9 mouse cellular contexts compared by ENCODE assay signal in genomic region chr5:121627871-121628270, GRCm38 (mm10). TPM values are rescaled to one million over a fixed set of nuclear protein-coding genes. Genes with fewer than 3 reads are reported as not detected.
DNase-seq lines count a peak whose midpoint lies in the region; ATAC-seq and TF ChIP-seq lines count a peak whose summit lies in the region.
"Had no signal": no experiment of that assay in that cellular context is flagged by ENCODE, and none has a peak within 500 bp of the region (broad histone marks: within the 10 kb centered on the region; RNA-seq: fewer than 3 reads in every experiment).

No protein-coding gene starts in this region.

- DNase-seq in forebrain, embryonic 14.5 days (ENCODE audit: low spot score) = peak; percentile 66
- peak; percentile 79 for DNase-seq in MEL (ENCODE audit: low read depth, low spot score)
- DNase-seq in cerebellum, adult 2 months = peak; percentile 50 to 73
- DNase-seq in gastrocnemius, postnatal 14 days = peak; percentile 77
- DNase-seq in layer of hippocampus, postnatal 14 days (ENCODE audit: low spot score in 2 of 2) = peak; percentile 59 to 67
- DNase-seq in spleen, postnatal 4 days (ENCODE audit: low spot score in 2 of 2) = peak; percentile 79 to 94

- no peak overlapping the region for H3K9ac ChIP-seq in forebrain, embryonic 14.5 days (ENCODE audit: low read length)
- H3K9ac ChIP-seq in forebrain, embryonic 16.5 days (replicated peaks; ENCODE audit: low read depth, low read length) = no peak overlapping the region
- no peak overlapping the region for H3K9ac ChIP-seq in MEL (ENCODE audit: control insufficient read depth, low read depth, low read length, poor library complexity, severe bottlenecking)

- no peak overlapping the region for H3K27ac ChIP-seq in forebrain, embryonic 14.5 days (ENCODE audit: low read depth, low read length)
- H3K27ac ChIP-seq in forebrain, embryonic 16.5 days (ENCODE audit: low read length) = no peak overlapping the region
- no peak overlapping the region for H3K27ac ChIP-seq in MEL (ENCODE audit: control insufficient read depth, low read depth, low read length)
- H3K27ac ChIP-seq in cerebellum, adult 2 months (ENCODE audit: insufficient read depth, low read length) = no peak overlapping the region

- WGBS in forebrain, embryonic 14.5 days = 6% methylated on average over 1 of the region's 1 CpGs
- 0% methylated on average over 1 of the region's 1 CpGs for WGBS in forebrain, embryonic 16.5 days
- WGBS in cerebellum, adult 2 months = 0% methylated on average over 1 of the region's 1 CpGs

- intact Hi-C loops in gastrocnemius, postnatal 14 days (cut with DNase I; ENCODE audit: low total_unique reads) = no loop called here

- TF ChIP-seq CTCF in MEL (IDR thresholded peaks at IDR 0.05 in 2 of 3, conservative IDR thresholded peaks at IDR 0.05 in 1 of 3; ENCODE audit: control insufficient read depth in 1 of 3, insufficient read depth in 1 of 3, low read depth in 2 of 3, low read length in 3 of 3, poor library complexity in 1 of 3, severe bottlenecking in 1 of 3) = peak; percentile 85 to 99 (median 91)
- peak; percentile 77 for TF ChIP-seq CTCF in cerebellum, adult 2 months (IDR thresholded peaks at IDR 0.05; ENCODE audit: borderline replicate concordance, insufficient read depth, low read depth, low read length)

- H3K79me2 ChIP-seq in MEL (ENCODE audit: control insufficient read depth, insufficient read depth, low read length, poor library complexity) = no peaks in the 10 kb centered on the region

- no peak overlapping the region for H3K4me3 ChIP-seq in forebrain, embryonic 14.5 days (ENCODE audit: low read depth, low read length)
- no peak overlapping the region for H3K4me3 ChIP-seq in forebrain, embryonic 16.5 days (replicated peaks; ENCODE audit: low read length)
- H3K4me3 ChIP-seq in MEL (ENCODE audit: control insufficient read depth in 1 of 2, insufficient read depth in 1 of 2, low read depth in 2 of 2, low read length in 2 of 2) = no peak overlapping the region
- no peak overlapping the region for H3K4me3 ChIP-seq in cerebellum, adult 2 months (replicated peaks; ENCODE audit: insufficient read depth, low read depth, low read length)
- H3K4me3 ChIP-seq: megakaryocyte, embryonic 14.5 days had no signal

- no peak for TF ChIP-seq EP300 in MEL (IDR thresholded peaks at IDR 0.05; ENCODE audit: low read depth in 1 of 2, low read length in 2 of 2)

- no peak for TF ChIP-seq POLR2A in MEL (IDR thresholded peaks at IDR 0.05; ENCODE audit: control insufficient read depth in 1 of 2, insufficient read depth in 1 of 2, low read depth in 1 of 2, low read length in 2 of 2, poor library complexity in 1 of 2)
- TF ChIP-seq POLR2A in cerebellum, adult 2 months (IDR thresholded peaks at IDR 0.05; ENCODE audit: borderline replicate concordance, insufficient read depth, low read length) = no peak

- no peaks in the 10 kb centered on the region for H3K36me3 ChIP-seq in forebrain, embryonic 14.5 days (ENCODE audit: control insufficient read depth, insufficient read depth, low read length)
- no peaks in the 10 kb centered on the region for H3K36me3 ChIP-seq in forebrain, embryonic 16.5 days (ENCODE audit: control insufficient read depth, insufficient read depth)
- no peaks in the 10 kb centered on the region; a peak in 1 of 4 replicates for H3K36me3 ChIP-seq in MEL (ENCODE audit: control insufficient read depth in 1 of 2, insufficient read depth in 2 of 2, low read length in 2 of 2)

- no peak overlapping the region for H3K4me2 ChIP-seq in forebrain, embryonic 14.5 days (ENCODE audit: low read length)
- no peak overlapping the region for H3K4me2 ChIP-seq in forebrain, embryonic 16.5 days (ENCODE audit: low read length)

- TF ChIP-seq RAD21 in MEL (IDR thresholded peaks at IDR 0.05; ENCODE audit: low read depth, low read length) = peak; percentile 48

- no peaks in the 10 kb centered on the region for H3K9me3 ChIP-seq in forebrain, embryonic 14.5 days (replicated peaks; ENCODE audit: control insufficient read depth, low read length)
- no peaks in the 10 kb centered on the region for H3K9me3 ChIP-seq in forebrain, embryonic 16.5 days (ENCODE audit: control insufficient read depth, low read length)
- no peaks in the 10 kb centered on the region for H3K9me3 ChIP-seq in MEL (replicated peaks; ENCODE audit: insufficient read depth, low read length)
- H3K9me3 ChIP-seq: megakaryocyte, embryonic 14.5 days had no signal

- no peaks in the 10 kb centered on the region for H3K27me3 ChIP-seq in forebrain, embryonic 14.5 days (replicated peaks; ENCODE audit: control insufficient read depth, insufficient read depth, low read length)
- H3K27me3 ChIP-seq in forebrain, embryonic 16.5 days (replicated peaks; ENCODE audit: control insufficient read depth, insufficient read depth, low read length) = no peaks in the 10 kb centered on the region
- H3K27me3 ChIP-seq in MEL (ENCODE audit: control insufficient read depth in 1 of 2, insufficient read depth in 2 of 2, low read length in 2 of 2) = no peaks in the 10 kb centered on the region
- H3K27me3 ChIP-seq in cerebellum, adult 2 months (ENCODE audit: control insufficient read depth, insufficient read depth, low read length) = no peaks in the 10 kb centered on the region
- H3K27me3 ChIP-seq: megakaryocyte, embryonic 14.5 days had no signal

- no peak for ATAC-seq in forebrain, embryonic 14.5 days
- ATAC-seq in forebrain, embryonic 16.5 days = no peak
- peak; percentile 85 for ATAC-seq in megakaryocyte progenitor cell, adult 5-6 weeks (replicated peaks; ENCODE audit: poor library complexity)

- H3K4me1 ChIP-seq in forebrain, embryonic 14.5 days (ENCODE audit: control insufficient read depth, insufficient read depth, low read length) = no peaks in the 10 kb centered on the region
- no peaks in the 10 kb centered on the region for H3K4me1 ChIP-seq in forebrain, embryonic 16.5 days (replicated peaks; ENCODE audit: control insufficient read depth, insufficient read depth, low read length)
- H3K4me1 ChIP-seq in MEL (ENCODE audit: control insufficient read depth in 1 of 2, insufficient read depth in 2 of 2, low read length in 2 of 2) = no peaks in the 10 kb centered on the region
- H3K4me1 ChIP-seq in cerebellum, adult 2 months (ENCODE audit: control insufficient read depth, insufficient read depth, low read length) = no peaks in the 10 kb centered on the region

TF ChIP-seq in MEL, 35 proteins besides CTCF, POLR2A, EP300 and RAD21:
- TF ChIP-seq SMC3 (IDR thresholded peaks at IDR 0.05; ENCODE audit: low read depth, low read length) = peak; percentile 69
- no peak for TF ChIP-seq CHD2 (IDR thresholded peaks at IDR 0.05; ENCODE audit: low read length)

RNA-seq across cellular contexts. Expression of gene Acad12, which starts 9.1 kb away (rescaled TPM):
- 1.1 and 1.2 TPM in 2 replicates for polyA plus RNA-seq in forebrain, embryonic 14.5 days (2014; fragmentation: Nextera tagmentation; extraction: Ambion mirVana)
- polyA plus RNA-seq in forebrain, embryonic 16.5 days (2015; fragmentation: Nextera tagmentation; extraction: Ambion mirVana) = 1.1 and 1.2 TPM in 2 replicates
- 2.6 and 2.8 TPM in 2 replicates for total RNA-seq in MEL (2012; rRNA removed)
- polyA plus RNA-seq in MEL (2012; ENCODE audit: insufficient read depth in 1 of 2, insufficient read length in 2 of 2, low read depth in 1 of 2, low replicate concordance in 2 of 2, missing spikeins in 1 of 2) = 1 to 10 TPM in 1 of 2 experiments, not detected in 1; 6.4 TPM
- 3.8 and 5.3 TPM in 2 replicates for polyA plus RNA-seq in cerebellum, adult 2 months (2012; rRNA removed)
- 10 to 100 TPM; 13.3 to 14.8 TPM for total RNA-seq in gastrocnemius, postnatal 14 days (2021)
- 1 to 10 TPM; 4.7 to 4.9 TPM for total RNA-seq in layer of hippocampus, postnatal 14 days (2021)
- total RNA-seq in megakaryocyte progenitor cell, adult 5-6 weeks (2015) = 4.1 and 4.5 TPM in 2 replicates
- 1.5 and 4.2 TPM in 2 replicates for total RNA-seq in megakaryocyte progenitor cell, adult 5-6 weeks (2017)

RNA-seq across cellular contexts. Expression of gene Acad10, which starts 32.4 kb away (rescaled TPM):
- 0.84 and 1.1 TPM in 2 replicates for polyA plus RNA-seq in forebrain, embryonic 14.5 days (2014; fragmentation: Nextera tagmentation; extraction: Ambion mirVana)
- 0.71 and 1.5 TPM in 2 replicates for polyA plus RNA-seq in forebrain, embryonic 16.5 days (2015; fragmentation: Nextera tagmentation; extraction: Ambion mirVana)
- total RNA-seq in MEL (2012; rRNA removed) = 4.3 and 4.4 TPM in 2 replicates
- 1 to 10 TPM in 1 of 2 experiments, not detected in 1; 5.9 TPM for polyA plus RNA-seq in MEL (2012; ENCODE audit: insufficient read depth in 1 of 2, insufficient read length in 2 of 2, low read depth in 1 of 2, low replicate concordance in 2 of 2, missing spikeins in 1 of 2)
- polyA plus RNA-seq in cerebellum, adult 2 months (2012; rRNA removed) = 3.6 and 4.0 TPM in 2 replicates
- total RNA-seq in gastrocnemius, postnatal 14 days (2021) = 1 to 10 TPM; 4.5 to 9.4 TPM
- total RNA-seq in layer of hippocampus, postnatal 14 days (2021) = 1 to 10 TPM; 3.3 to 3.5 TPM
- total RNA-seq in megakaryocyte progenitor cell, adult 5-6 weeks (2015) = 2.2 and 3.0 TPM in 2 replicates
- total RNA-seq in megakaryocyte progenitor cell, adult 5-6 weeks (2017) = 2.1 and 2.4 TPM in 2 replicates

RNA-seq across cellular contexts. Expression of gene Brap, which starts 32.5 kb away (rescaled TPM):
- 36.8 and 43.5 TPM in 2 replicates for polyA plus RNA-seq in forebrain, embryonic 14.5 days (2014; fragmentation: Nextera tagmentation; extraction: Ambion mirVana)
- 51.5 and 55.5 TPM in 2 replicates for polyA plus RNA-seq in forebrain, embryonic 16.5 days (2015; fragmentation: Nextera tagmentation; extraction: Ambion mirVana)
- total RNA-seq in MEL (2012; rRNA removed) = 37.2 and 42.4 TPM in 2 replicates
- polyA plus RNA-seq in MEL (2012; ENCODE audit: insufficient read depth in 1 of 2, insufficient read length in 2 of 2, low read depth in 1 of 2, low replicate concordance in 2 of 2, missing spikeins in 1 of 2) = 100 to 1,000 TPM in 1 of 2 experiments, 10 to 100 TPM in 1; 40.3 to 176 TPM
- polyA plus RNA-seq in cerebellum, adult 2 months (2012; rRNA removed) = 51.2 and 54.4 TPM in 2 replicates
- 10 to 100 TPM; 22.9 to 25.1 TPM for total RNA-seq in gastrocnemius, postnatal 14 days (2021)
- total RNA-seq in layer of hippocampus, postnatal 14 days (2021) = 10 to 100 TPM; 60.3 to 65.6 TPM
- total RNA-seq in megakaryocyte progenitor cell, adult 5-6 weeks (2015) = 18.2 and 26.3 TPM in 2 replicates
- total RNA-seq in megakaryocyte progenitor cell, adult 5-6 weeks (2017) = 42.6 and 51.3 TPM in 2 replicates

RNA-seq across cellular contexts. Expression of gene Aldh2, which starts 34.2 kb away (rescaled TPM):
- 38.3 and 42.2 TPM in 2 replicates for polyA plus RNA-seq in forebrain, embryonic 14.5 days (2014; fragmentation: Nextera tagmentation; extraction: Ambion mirVana)
- polyA plus RNA-seq in forebrain, embryonic 16.5 days (2015; fragmentation: Nextera tagmentation; extraction: Ambion mirVana) = 99.2 and 102 TPM in 2 replicates
- 116 and 198 TPM in 2 replicates for total RNA-seq in MEL (2012; rRNA removed)
- 100 to 1,000 TPM; 267 to 471 TPM for polyA plus RNA-seq in MEL (2012; ENCODE audit: insufficient read depth in 1 of 2, insufficient read length in 2 of 2, low read depth in 1 of 2, low replicate concordance in 2 of 2, missing spikeins in 1 of 2)
- 174 and 192 TPM in 2 replicates for polyA plus RNA-seq in cerebellum, adult 2 months (2012; rRNA removed)
- total RNA-seq in gastrocnemius, postnatal 14 days (2021) = 100 to 1,000 TPM; 104 to 113 TPM
- total RNA-seq in layer of hippocampus, postnatal 14 days (2021) = 10 to 100 TPM; 88.3 to 96.7 TPM
- 96.3 and 108 TPM in 2 replicates for total RNA-seq in megakaryocyte progenitor cell, adult 5-6 weeks (2015)
- total RNA-seq in megakaryocyte progenitor cell, adult 5-6 weeks (2017) = 388 and 445 TPM in 2 replicates
